Mouse (Mus musculus) CH12.LX (cell line): ENCODE measurements around the gene Gpr108. TPM values are rescaled to one million over a fixed set of nuclear protein-coding genes. Genes with fewer than 3 reads are reported as not detected.
A peak's percentile ranks its signal among the peaks of the same experiment; 100 is the strongest.

Experiments
- DNase-seq: peaks from one replicate; pipeline ENCODE4 v3.0.0-alpha.2; 2013; ENCODE audit errors: extremely low read depth
- H3K27ac ChIP-seq: 2 replicates; pipeline ENCODE4 v1.5.1; 2012; ENCODE audit warnings: low read depth, mild to moderate bottlenecking, control low read depth, moderate library complexity; ENCODE audit not compliant: insufficient read depth
- H3K27me3 ChIP-seq: replicated peaks from 2 replicates; pipeline ENCODE3; 2012; ENCODE audit warnings: inconsistent platforms
- H3K36me3 ChIP-seq, 2 experiments: replicated peaks in 1 of 2; 2 replicates each; pipeline versions ENCODE3 to v1.6.1; 2012; ENCODE audit warnings: inconsistent platforms in 1 of 2, low read length in 1 of 2, mild to moderate bottlenecking in 1 of 2, mixed read lengths in 1 of 2, moderate library complexity in 1 of 2; ENCODE audit not compliant: control insufficient read depth in 1 of 2, insufficient read depth in 1 of 2
- H3K4me1 ChIP-seq, 2 experiments: 2 replicates each; pipeline ENCODE4 v1.6.1; 2012; ENCODE audit warnings: inconsistent platforms in 1 of 2, moderate library complexity in 1 of 2; ENCODE audit not compliant: insufficient read depth in 2 of 2, control insufficient read depth in 1 of 2
- H3K4me2 ChIP-seq: 2 replicates; pipeline ENCODE4 v1.6.1; 2012; ENCODE audit warnings: low read depth, mild to moderate bottlenecking, control low read depth; ENCODE audit not compliant: poor library complexity, insufficient read depth, severe bottlenecking
- H3K4me3 ChIP-seq, 3 experiments: fragments of 150-350 bp in 1 of 3; sonication (generic) in 1 of 3; replicated peaks in 1 of 3; 2 replicates each; pipeline versions ENCODE3 to v1.5.1; 2011 to 2012; ENCODE audit warnings: low read depth in 2 of 3, low read length in 2 of 3, mild to moderate bottlenecking in 2 of 3, moderate library complexity in 2 of 3, control low read depth in 1 of 3, improper control_type of control experiment in 1 of 3, inconsistent platforms in 1 of 3, mixed read lengths in 1 of 3; ENCODE audit not compliant: poor library complexity in 1 of 3
- H3K79me2 ChIP-seq: replicated peaks from 2 replicates; pipeline ENCODE4 v1.6.1; 2012; ENCODE audit warnings: mild to moderate bottlenecking, moderate library complexity; ENCODE audit not compliant: control insufficient read depth, poor library complexity, insufficient read depth, severe bottlenecking; ENCODE audit errors: extremely low read depth
- H3K9ac ChIP-seq: 2 replicates; pipeline ENCODE4 v1.6.1; 2012; ENCODE audit warnings: low read depth, mild to moderate bottlenecking, control low read depth, moderate library complexity; ENCODE audit not compliant: insufficient read depth
- H3K9me3 ChIP-seq: replicated peaks from 2 replicates; pipeline ENCODE3; 2012; ENCODE audit warnings: low read length, inconsistent platforms, mixed read lengths
- CHD1 ChIP-seq: IDR thresholded peaks from 2 replicates; pipeline ENCODE4 v1.6.1; 2012; ENCODE audit warnings: low read depth, low read length, improper control_type of control experiment, inconsistent platforms
- CTCF ChIP-seq, 2 experiments: IDR thresholded peaks in 1 of 2; conservative IDR thresholded peaks in 1 of 2; 2 replicates each; pipeline ENCODE4 v1.5.1; 2011 to 2012; ENCODE audit warnings: low read depth in 2 of 2, low read length in 2 of 2, improper control_type of control experiment in 1 of 2, inconsistent platforms in 1 of 2, mild to moderate bottlenecking in 1 of 2, moderate library complexity in 1 of 2
- JUND ChIP-seq: conservative IDR thresholded peaks from 2 replicates; pipeline ENCODE4 v1.6.1; 2011; ENCODE audit warnings: low read depth, low read length, improper control_type of control experiment
- KAT2A ChIP-seq: IDR thresholded peaks from 2 replicates; pipeline ENCODE4 v1.6.1; 2012; ENCODE audit warnings: low read length, improper control_type of control experiment, inconsistent platforms; ENCODE audit not compliant: insufficient replicate concordance
- MAFK ChIP-seq: IDR thresholded peaks from 2 replicates; pipeline ENCODE4 v1.6.1; 2011; ENCODE audit warnings: low read length, improper control_type of control experiment; ENCODE audit not compliant: insufficient replicate concordance
- MAX ChIP-seq: IDR thresholded peaks from 2 replicates; pipeline ENCODE4 v1.6.1; 2011; ENCODE audit warnings: low read length, improper control_type of control experiment
- MEF2A ChIP-seq: IDR thresholded peaks from 2 replicates; pipeline ENCODE4 v1.6.1; 2014; ENCODE audit warnings: low read depth, mild to moderate bottlenecking, inconsistent platforms, low read length, improper control_type of control experiment, borderline replicate concordance
- NRF1 ChIP-seq: IDR thresholded peaks from 2 replicates; pipeline ENCODE4 v1.6.1; 2014; ENCODE audit warnings: low read depth, mild to moderate bottlenecking, inconsistent platforms, low read length, improper control_type of control experiment, moderate library complexity
- PAX5 ChIP-seq: IDR thresholded peaks from 2 replicates; pipeline ENCODE4 v1.6.1; 2012; ENCODE audit warnings: low read length, inconsistent platforms, mixed read lengths
- POLR2A ChIP-seq: IDR thresholded peaks from 2 replicates; pipeline ENCODE4 v1.6.1; 2011; ENCODE audit warnings: low read depth, mild to moderate bottlenecking, improper control_type of control experiment, low read length
- RAD21 ChIP-seq: IDR thresholded peaks from 2 replicates; pipeline ENCODE4 v1.6.1; 2011; ENCODE audit warnings: low read depth, mild to moderate bottlenecking, low read length, improper control_type of control experiment, moderate library complexity
- TBP ChIP-seq: conservative IDR thresholded peaks from 2 replicates; pipeline ENCODE4 v1.6.1; 2011; ENCODE audit warnings: low read depth, low read length, improper control_type of control experiment
- TCF12 ChIP-seq: IDR thresholded peaks from 2 replicates; pipeline ENCODE4 v1.6.1; 2014; ENCODE audit warnings: low read depth, mild to moderate bottlenecking, inconsistent platforms, low read length, improper control_type of control experiment
- dilution Hi-C: fragments of 300-500 bp; cut with MboI; formaldehyde crosslinking; loops from 2 replicates; pipeline ENCODE4 v1.14.3; 2020; ENCODE audit warnings: low sequenced_read_pairs; ENCODE audit not compliant: extremely low pct_unique_long_range_greater_than_20kb, extremely low pct_ligation_motif_present
- in situ Hi-C: fragments of 300-500 bp; cut with MboI; formaldehyde crosslinking; loops from 3 replicates; pipeline ENCODE4 v1.14.3; 2019; ENCODE audit warnings: low sequenced_read_pairs, low pct_ligation_motif_present, low pct_unique_long_range_greater_than_20kb, mixed read lengths
- polyA plus RNA-seq: library from polyadenylated mRNA; unstranded; fragments of >175 nt; gene quantifications from 2 replicates; pipeline ENCODE4 v1.2.1, GENCODE M21; 2012; ENCODE audit warnings: low read depth; ENCODE audit not compliant: insufficient read length
- total RNA-seq, 2 experiments: library from RNA; depleted of rRNA; stranded (reverse); fragments of 300-350 nt in 1 of 2; fragments of >200 nt in 1 of 2; gene quantifications; 2 replicates each; pipeline ENCODE4 v1.2.3; 2012 to 2014

Gpr108 gene
- total and polyA plus RNA-seq, 3 experiments, result 20.2 to 32.0 (median 25.0) TPM

DNA sequence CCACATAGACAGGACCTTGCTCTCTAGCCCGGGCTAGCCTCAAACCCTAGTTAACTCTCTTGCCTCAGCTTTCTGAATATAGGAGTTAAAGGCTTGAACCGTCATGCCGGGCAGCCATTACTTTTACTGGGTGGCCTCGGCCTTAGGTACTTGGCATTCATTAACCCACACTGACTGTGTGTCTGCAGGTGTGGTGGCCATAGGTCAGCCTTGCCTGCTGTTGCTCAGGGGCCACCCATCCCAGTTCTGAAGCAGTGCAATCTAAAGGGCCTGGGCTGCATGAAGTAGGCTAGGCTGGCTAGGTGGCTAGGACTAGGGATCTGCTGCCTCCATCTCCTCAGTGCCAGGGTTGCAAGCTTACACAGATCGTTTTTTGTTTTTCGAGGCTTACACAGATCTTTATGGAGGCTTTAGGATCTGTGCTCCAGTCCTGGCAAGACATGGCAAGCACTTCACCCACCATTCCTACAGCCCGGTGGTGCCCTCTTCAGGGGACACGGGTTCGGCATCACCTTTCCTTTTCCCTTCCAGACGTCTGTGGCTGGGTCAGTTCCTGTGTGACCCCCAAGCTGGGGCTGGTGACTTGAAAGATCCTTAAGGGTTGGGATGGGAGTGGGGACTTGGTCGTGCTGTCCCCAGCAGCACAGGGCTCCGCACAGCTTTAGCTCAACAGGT lies 13.9 kb downstream of the Gpr108 start:
- TF ChIP-seq MAFK (no peak), RAD21 (no peak; the same call in 1 of the 2 replicates), POLR2A (no peak), CTCF (conservative IDR thresholded peaks at IDR 0.05 in 1 of 2, IDR thresholded peaks at IDR 0.05 in 1 of 2; ENCODE audit: low read depth in 2 of 2, low read length in 2 of 2) (peak in 1 of 2 experiments; percentile 19; a peak in 2 of 4 replicates), TBP (no peak)
- Histone ChIP-seq H3K9me3 (no peaks in the 10 kb centered on the region), H3K4me1 (peaks cover 3 to 18% of the 10 kb centered on the region in 2 experiments; a peak in 3 of 4 replicates), H3K27ac (no peak overlapping the region), H3K4me3 (no peak overlapping the region), H3K79me2 (no peaks in the 10 kb centered on the region), H3K9ac (no peak overlapping the region), H3K27me3 (no peaks in the 10 kb centered on the region), H3K36me3 (peaks cover 36 to 49% of the 10 kb centered on the region in 2 experiments), H3K4me2 (no peak overlapping the region)
- dilution Hi-C loops, result no loop called here
- in situ Hi-C loops, result no loop called here
- no peak for DNase-seq

DNA sequence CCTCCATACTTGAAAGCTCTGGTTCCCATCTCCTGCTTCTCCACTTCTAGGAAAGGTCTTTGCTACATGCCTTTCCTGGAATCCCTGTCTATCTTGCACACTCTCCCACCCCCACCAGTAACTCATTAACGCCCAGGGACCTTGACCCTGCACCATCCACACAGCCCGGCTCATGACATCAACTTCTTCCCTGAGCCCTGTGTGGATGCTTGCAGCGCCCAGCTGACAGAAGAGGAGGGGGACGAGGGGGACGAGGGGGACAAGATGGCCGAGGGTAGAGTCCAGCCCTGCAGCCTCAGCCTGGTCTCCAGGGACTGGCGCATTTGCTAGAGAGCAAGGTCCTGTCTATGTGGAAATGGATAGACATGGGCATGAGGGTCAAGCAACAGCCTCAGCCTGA lies 15.2 kb downstream of the Gpr108 start:
- TF ChIP-seq CHD1 (no peak), TCF12 (no peak), MAX (no peak), KAT2A (no peak), POLR2A (no peak), JUND (no peak), PAX5 (no peak), NRF1 (no peak), MEF2A (no peak)
- TF ChIP-seq, all 38 proteins: peak for 0
- no peaks in the 10 kb centered on the region for H3K9me3 ChIP-seq
- no peaks in the 10 kb centered on the region for H3K79me2 ChIP-seq
- H3K9ac ChIP-seq, result no peak overlapping the region
- no peak overlapping the region for H3K4me2 ChIP-seq
- peaks cover 3 to 20% of the 10 kb centered on the region in 2 experiments; a peak in 3 of 4 replicates for H3K4me1 ChIP-seq
- DNase-seq, result no peak
- dilution Hi-C loops (no loop called here), in situ Hi-C loops (no loop called here)
- H3K27ac ChIP-seq, result no peak overlapping the region
- H3K4me3 ChIP-seq, result no peak overlapping the region
- H3K27me3 ChIP-seq, result no peaks in the 10 kb centered on the region
- peaks cover 36 to 46% of the 10 kb centered on the region in 2 experiments for H3K36me3 ChIP-seq

DNA sequence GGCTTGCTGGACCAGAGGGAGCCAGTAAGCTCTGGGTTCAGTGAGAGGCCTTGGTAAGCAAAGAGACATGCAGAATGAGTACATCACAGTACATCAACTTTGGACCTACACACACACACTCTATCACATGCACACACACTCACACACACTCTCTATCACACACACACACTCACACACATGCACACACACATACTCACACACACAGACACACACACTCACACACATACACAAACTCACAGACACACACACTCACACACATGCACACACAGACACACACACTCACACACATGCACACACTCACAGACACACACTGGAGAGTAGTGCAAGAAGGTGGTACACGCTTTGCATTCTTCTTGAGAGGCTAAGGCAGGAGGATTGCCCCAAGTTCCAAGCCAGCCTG lies 16.0 kb downstream of the Gpr108 start:
- Histone ChIP-seq H3K4me2 (no peak overlapping the region), H3K4me1 (peaks cover 3 to 15% of the 10 kb centered on the region in 2 experiments; a peak in 3 of 4 replicates), H3K4me3 (no peak overlapping the region), H3K9me3 (no peaks in the 10 kb centered on the region), H3K27me3 (no peaks in the 10 kb centered on the region), H3K79me2 (no peaks in the 10 kb centered on the region), H3K36me3 (peaks cover 28 to 37% of the 10 kb centered on the region in 2 experiments), H3K27ac (no peak overlapping the region), H3K9ac (no peak overlapping the region)
- dilution Hi-C loops, result no loop called here
- DNase-seq, result no peak
- in situ Hi-C loops, result no loop called here
- TF ChIP-seq RAD21, result no peak
